Mouse (Mus musculus) neural tube, embryonic 14.5 days (tissue): Measurements from ENCODE around the gene Gm43720. TPM values are rescaled to one million over a fixed set of nuclear protein-coding genes. Genes with fewer than 3 reads are reported as not detected.
A peak's percentile ranks its signal among the peaks of the same experiment; 100 is the strongest.

Experiments used
- ATAC-seq: fragments of 200-750 bp; cut with Nextera tagmentation; 2 replicates; pipeline ENCODE4 v1.8.0; 2017; ENCODE audit warnings: low read depth, mild to moderate bottlenecking, moderate TSS enrichment, moderate library complexity
- H3K27ac ChIP-seq: fragments of 300-500 bp; sonication (generic); 2 replicates; pipeline ENCODE4 v1.5.1; 2014; ENCODE audit warnings: low read depth, mild to moderate bottlenecking, control low read depth, low read length, moderate library complexity, mixed read lengths
- H3K27me3 ChIP-seq: fragments of 300-500 bp; sonication (generic); 2 replicates; pipeline ENCODE4 v1.6.1; 2014; ENCODE audit warnings: low read length; ENCODE audit not compliant: control insufficient read depth, insufficient read depth
- H3K36me3 ChIP-seq: fragments of 300-500 bp; sonication (generic); 2 replicates; pipeline ENCODE4 v1.6.1; 2014; ENCODE audit warnings: low read length, mixed read lengths; ENCODE audit not compliant: control insufficient read depth, insufficient read depth
- H3K4me1 ChIP-seq: fragments of 300-500 bp; sonication (generic); 2 replicates; pipeline ENCODE4 v1.6.1; 2014; ENCODE audit warnings: low read length; ENCODE audit not compliant: control insufficient read depth, insufficient read depth
- H3K4me2 ChIP-seq: fragments of 300-500 bp; sonication (generic); 2 replicates; pipeline ENCODE4 v1.6.1; 2014; ENCODE audit warnings: mild to moderate bottlenecking, low read depth, low read length, control low read depth
- H3K4me3 ChIP-seq: fragments of 300-500 bp; sonication (generic); 2 replicates; pipeline ENCODE4 v1.5.1; 2014; ENCODE audit warnings: low read depth, low read length, control low read depth, mixed read lengths
- H3K9ac ChIP-seq: fragments of 300-500 bp; sonication (generic); replicated peaks from 2 replicates; pipeline ENCODE4 v1.6.1; 2014; ENCODE audit warnings: low read depth, mild to moderate bottlenecking, control low read depth, low read length, mixed read lengths
- H3K9me3 ChIP-seq: fragments of 300-500 bp; sonication (generic); 2 replicates; pipeline ENCODE4 v1.6.1; 2016; ENCODE audit warnings: low read length; ENCODE audit not compliant: control insufficient read depth
- whole genome bisulfite sequencing: fragments of 180-500 bp; shearing (Covaris S2); extraction: QIAGEN DNeasy Blood & Tissue Kit; methylation state at CpG from one replicate; pipeline ENCODE4 v1.1.7; 2014; 5-methylcytosine and 5-hydroxymethylcytosine counted together
- polyA plus RNA-seq: library from polyadenylated mRNA; unstranded; fragments of >200 nt; fragmentation: Nextera tagmentation; extraction: Ambion mirVana; gene quantifications from 2 replicates; pipeline ENCODE4 v1.2.1, GENCODE M21; 2014

Gm43720 gene
- polyA plus RNA-seq, 1 experiment from 2014 or later, result 0.11 TPM

GRCm38 (mm10) chr5:138257585-138257978, 22.2 kb downstream of the Gm43720 start:
- peaks cover 29% of the 10 kb centered on the region for H3K36me3 ChIP-seq
- H3K9me3 ChIP-seq, result no peaks in the 10 kb centered on the region
- peaks cover 10% of the 10 kb centered on the region for H3K4me1 ChIP-seq
- H3K27ac ChIP-seq, result no peak overlapping the region
- 93% methylated on average over 4 of the region's 4 CpGs for WGBS
- ATAC-seq, result no peak
- no peak overlapping the region for H3K9ac ChIP-seq
- H3K27me3 ChIP-seq, result no peaks in the 10 kb centered on the region
- no peak overlapping the region for H3K4me3 ChIP-seq
- H3K4me2 ChIP-seq, result no peak overlapping the region

DNA sequence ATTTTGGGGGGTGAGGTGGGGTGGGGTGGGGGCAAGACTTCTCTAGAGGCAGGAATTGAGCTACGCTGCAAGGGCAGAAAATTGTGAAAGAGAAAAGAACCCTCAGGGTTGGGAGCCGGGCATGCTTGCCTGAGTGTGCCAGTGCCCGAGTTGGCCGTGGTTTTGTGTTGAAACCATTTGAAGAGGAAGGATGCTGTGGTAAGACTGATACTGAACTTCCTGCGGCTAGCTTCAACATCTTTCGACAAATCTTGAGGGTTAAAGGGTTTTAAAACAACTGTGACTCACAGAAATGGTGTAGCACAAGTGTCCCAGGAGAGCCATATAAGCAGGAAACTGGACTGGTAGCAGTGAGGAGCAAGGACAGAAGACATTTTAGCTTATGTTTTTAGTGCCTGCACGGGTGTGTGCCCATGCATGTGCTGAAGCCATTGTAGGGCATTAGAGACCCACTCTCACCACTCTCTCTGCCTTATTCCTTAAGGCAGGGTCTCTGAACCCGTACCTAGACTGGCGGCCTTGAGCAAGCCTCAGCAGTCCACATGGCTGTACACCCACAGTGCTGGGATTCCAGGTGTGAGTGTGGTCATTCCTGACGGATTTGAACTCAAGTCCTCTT, 22.7 kb downstream of the Gm43720 start:
- Histone ChIP-seq H3K27ac (no peak overlapping the region), H3K4me3 (no peak overlapping the region), H3K27me3 (no peaks in the 10 kb centered on the region), H3K9me3 (no peaks in the 10 kb centered on the region), H3K4me1 (peaks cover 7% of the 10 kb centered on the region; the same call in 1 of the 2 replicates), H3K36me3 (peaks cover 28% of the 10 kb centered on the region), H3K9ac (no peak overlapping the region), H3K4me2 (no peak overlapping the region)
- 93% methylated on average over 10 of the region's 10 CpGs for WGBS
- ATAC-seq, result no peak

DNA sequence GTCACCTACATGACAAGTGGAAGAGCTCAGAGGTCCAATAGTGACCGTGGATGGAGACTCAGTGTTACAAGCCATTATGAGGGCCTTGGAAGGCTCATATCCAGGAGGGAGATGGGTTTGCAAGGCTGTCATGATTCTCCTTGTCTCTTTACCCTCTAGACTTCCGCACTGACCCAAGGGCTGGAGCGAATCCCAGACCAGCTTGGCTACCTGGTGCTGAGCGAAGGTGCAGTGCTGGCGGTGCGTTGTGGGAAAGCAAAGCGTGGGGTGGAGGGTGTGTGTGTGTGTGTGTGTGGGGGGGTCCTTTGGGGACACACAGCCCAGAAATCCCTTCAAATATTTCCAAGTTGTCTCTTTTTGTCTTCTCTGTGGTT, 23.7 kb downstream of the Gm43720 start:
- no peaks in the 10 kb centered on the region for H3K27me3 ChIP-seq
- H3K4me2 ChIP-seq, result peak overlapping the region; percentile 60
- no peaks in the 10 kb centered on the region for H3K9me3 ChIP-seq
- peaks cover 21% of the 10 kb centered on the region for H3K36me3 ChIP-seq
- H3K27ac ChIP-seq, result peak overlapping the region; percentile 67
- peak overlapping the region; percentile 42 for H3K4me3 ChIP-seq
- 17% methylated on average over 7 of the region's 7 CpGs for WGBS
- H3K9ac ChIP-seq, result peak overlapping the region; percentile 44
- ATAC-seq, result peak; percentile 16; the same call in 1 of the 2 replicates
- peaks cover 7% of the 10 kb centered on the region; the same call in 1 of the 2 replicates for H3K4me1 ChIP-seq

DNA sequence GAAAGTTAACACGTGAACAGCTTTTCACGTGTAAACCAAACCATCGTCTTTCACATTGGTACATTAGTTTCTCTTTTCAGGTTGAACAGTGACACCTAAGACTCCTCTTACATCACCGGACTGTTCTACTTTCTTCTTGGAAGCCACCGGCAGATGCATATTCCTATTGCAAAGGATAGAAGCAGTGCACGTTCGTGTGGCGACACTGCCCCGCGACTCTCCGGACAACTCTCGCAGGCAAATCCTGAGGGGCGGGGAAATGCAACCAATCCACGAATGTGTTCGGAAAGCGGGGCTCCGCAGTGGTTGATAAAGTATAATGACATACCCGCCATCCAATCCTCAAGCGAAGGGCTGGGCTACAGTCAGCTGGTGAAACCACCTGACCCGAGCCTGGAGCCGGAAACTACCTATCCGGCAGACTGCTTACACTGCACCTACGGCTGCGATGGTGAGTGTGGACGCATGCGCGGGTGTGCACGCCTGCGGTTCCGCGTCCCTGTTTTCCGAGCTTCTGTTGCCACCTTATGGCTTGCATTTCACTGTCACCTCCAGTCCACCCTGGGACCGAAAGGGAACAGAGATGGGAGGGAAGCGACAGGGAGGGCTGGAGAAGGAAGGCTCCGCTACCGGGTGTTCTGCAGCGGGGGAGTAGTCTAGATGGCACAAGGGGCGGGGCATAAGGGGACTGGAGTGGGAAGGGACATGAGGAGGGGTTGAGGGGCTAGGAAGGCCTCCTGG, 24.2 kb downstream of the Gm43720 start, which contains the start of gene Lamtor4:
Gene Lamtor4 (plus strand): TSS at position 130 of the 741 bp plus-strand sequence.
- Histone ChIP-seq H3K27me3 (no peaks in the 10 kb centered on the region), H3K9me3 (no peaks in the 10 kb centered on the region), H3K4me1 (peaks cover 7% of the 10 kb centered on the region; the same call in 1 of the 2 replicates), H3K27ac (peak within 1 kb of the TSS; percentile 67), H3K4me2 (peak within 1 kb of the TSS; percentile 61), H3K9ac (peak within 1 kb of the TSS; percentile 48), H3K4me3 (peak within 1 kb of the TSS; percentile 42), H3K36me3 (peaks cover 15% of the 10 kb centered on the region)
- WGBS, result under 1% methylated on average over 38 of the region's 38 CpGs
- ATAC-seq, result peak; percentile 100

DNA sequence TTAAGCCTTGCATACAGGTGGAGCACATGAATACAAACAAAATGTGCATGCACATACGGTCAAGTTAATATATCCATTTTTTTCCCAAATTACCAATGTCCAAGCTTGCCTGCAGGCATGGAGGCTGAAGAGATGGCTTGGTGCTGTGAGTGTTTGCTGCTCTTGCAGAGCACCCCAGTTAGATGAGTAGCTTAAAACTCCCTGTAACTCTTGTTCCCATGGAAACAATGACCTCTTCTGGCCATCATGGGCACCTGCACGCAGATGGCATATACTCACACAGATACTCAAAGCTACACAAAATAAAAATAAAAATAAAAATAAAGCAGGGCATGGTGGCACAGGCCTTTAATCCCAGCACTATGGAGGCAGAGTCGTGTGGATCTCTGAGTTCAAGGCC, 26.7 kb downstream of the Gm43720 start:
- ATAC-seq, result no peak
- Histone ChIP-seq H3K4me1 (peaks cover 7% of the 10 kb centered on the region; the same call in 1 of the 2 replicates), H3K4me3 (no peak overlapping the region), H3K27me3 (no peaks in the 10 kb centered on the region), H3K4me2 (no peak overlapping the region), H3K27ac (no peak overlapping the region), H3K9me3 (no peaks in the 10 kb centered on the region), H3K9ac (no peak overlapping the region), H3K36me3 (no peaks in the 10 kb centered on the region)
- 90% methylated on average over 3 of the region's 3 CpGs for whole genome bisulfite sequencing

- H3K4me1 ChIP-seq, result peaks cover 3% of the 10 kb centered on the region; the same call in 1 of the 2 replicates
- H3K27ac ChIP-seq, result no peak overlapping the region
- H3K36me3 ChIP-seq, result no peaks in the 10 kb centered on the region
- no peak overlapping the region for H3K4me2 ChIP-seq
- WGBS, result 85% methylated on average over 12 of the region's 12 CpGs
- H3K9me3 ChIP-seq, result no peaks in the 10 kb centered on the region
- no peaks in the 10 kb centered on the region for H3K27me3 ChIP-seq
- no peak overlapping the region for H3K9ac ChIP-seq
- no peak overlapping the region for H3K4me3 ChIP-seq
- no peak for ATAC-seq
These were observed 28.6 kb downstream of the Gm43720 start for GRCm38 (mm10) chr5:138251144-138251543.

- Histone ChIP-seq H3K27ac (no peak overlapping the region), H3K9ac (no peak overlapping the region), H3K9me3 (no peaks in the 10 kb centered on the region), H3K4me1 (no peaks in the 10 kb centered on the region), H3K27me3 (no peaks in the 10 kb centered on the region), H3K4me3 (no peak overlapping the region), H3K36me3 (no peaks in the 10 kb centered on the region), H3K4me2 (no peak overlapping the region)
- ATAC-seq, result no peak
- 51% methylated on average over 2 of the region's 2 CpGs for WGBS
These were observed 38.2 kb downstream of the Gm43720 start for GRCm38 (mm10) chr5:138241511-138241910.

GRCm38 (mm10) chr5:138234224-138234623, 45.5 kb downstream of the Gm43720 start:
- H3K4me3 ChIP-seq, result no peak overlapping the region
- ATAC-seq, result no peak

DNA sequence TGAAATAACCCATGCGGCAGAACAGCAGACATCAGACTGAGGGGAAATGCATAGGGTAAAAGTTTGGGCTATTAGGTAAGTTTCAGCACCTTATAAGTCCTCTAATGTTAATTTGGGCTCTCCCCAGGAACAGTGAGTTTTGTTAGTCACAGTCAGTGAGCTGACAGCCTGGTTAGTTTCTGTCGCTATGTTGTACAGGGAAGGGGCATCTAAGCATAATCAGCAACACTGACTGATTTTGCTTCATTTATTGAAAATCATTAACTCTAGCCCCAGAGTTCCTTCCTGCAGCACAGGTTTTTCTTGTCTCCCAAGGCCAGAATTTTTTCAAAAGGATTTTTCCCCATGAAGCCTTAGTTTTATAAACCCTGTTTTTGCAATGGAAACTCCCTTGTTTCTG, 46.0 kb downstream of the Gm43720 start:
- H3K9me3 ChIP-seq, result no peaks in the 10 kb centered on the region
- 90% methylated on average over 2 of the region's 2 CpGs for WGBS
- no peaks in the 10 kb centered on the region for H3K4me1 ChIP-seq
- ATAC-seq, result no peak
- no peaks in the 10 kb centered on the region for H3K27me3 ChIP-seq
- H3K4me2 ChIP-seq, result no peak overlapping the region
- no peak overlapping the region for H3K4me3 ChIP-seq
- no peaks in the 10 kb centered on the region for H3K36me3 ChIP-seq
- no peak overlapping the region for H3K27ac ChIP-seq
- H3K9ac ChIP-seq, result no peak overlapping the region

More at GRCm38 (mm10) chr5:138234224-138234623, 45.5 kb downstream of the Gm43720 start:
- Histone ChIP-seq H3K36me3 (no peaks in the 10 kb centered on the region), H3K27ac (no peak overlapping the region), H3K9me3 (no peaks in the 10 kb centered on the region), H3K27me3 (no peaks in the 10 kb centered on the region), H3K4me2 (no peak overlapping the region), H3K4me1 (no peaks in the 10 kb centered on the region), H3K9ac (no peak overlapping the region)
